Mouse (Mus musculus) kidney, adult 2 months (tissue): ENCODE measurements around the gene Esrrg. TPM values are rescaled to one million over a fixed set of nuclear protein-coding genes. Genes with fewer than 3 reads are reported as not detected.

Experiments used
- DNase-seq: peaks from one replicate; pipeline ENCODE4 v3.0.0; 2021
- H3K27ac ChIP-seq: fragments of 200-500 bp; 2 replicates; pipeline ENCODE4 v1.5.1; 2012; ENCODE audit warnings: low read depth, low read length, control low read depth, inconsistent platforms; ENCODE audit not compliant: insufficient read depth
- H3K27me3 ChIP-seq: fragments of 200-500 bp; replicated peaks from 2 replicates; pipeline ENCODE4 v1.6.1; 2012; ENCODE audit warnings: mild to moderate bottlenecking, moderate library complexity, low read length, inconsistent platforms; ENCODE audit not compliant: control insufficient read depth, insufficient read depth
- H3K36me3 ChIP-seq: fragments of 200-500 bp; 2 replicates; pipeline ENCODE4 v1.6.1; 2012; ENCODE audit warnings: mild to moderate bottlenecking, moderate library complexity, low read length, inconsistent platforms; ENCODE audit not compliant: control insufficient read depth, insufficient read depth
- H3K4me1 ChIP-seq: fragments of 200-500 bp; 2 replicates; pipeline ENCODE4 v1.6.1; 2011; ENCODE audit warnings: low read length; ENCODE audit not compliant: control insufficient read depth, insufficient read depth
- H3K4me3 ChIP-seq: fragments of 200-500 bp; 2 replicates; pipeline ENCODE4 v1.5.1; 2011; ENCODE audit warnings: mild to moderate bottlenecking, low read depth, low read length, control low read depth; ENCODE audit not compliant: insufficient read depth
- CTCF ChIP-seq: fragments of 200-500 bp; conservative IDR thresholded peaks from 2 replicates; pipeline ENCODE4 v1.5.1; 2011; ENCODE audit warnings: low read depth, mild to moderate bottlenecking, control low read depth, low read length, moderate library complexity, mixed read lengths; ENCODE audit not compliant: insufficient read depth, insufficient read length
- POLR2A ChIP-seq: fragments of 200-500 bp; IDR thresholded peaks from one replicate; pipeline ENCODE4 v1.6.1; 2011; ENCODE audit warnings: low read depth, low read length, control low read depth
- WGBS: fragments of 180-500 bp; shearing (Covaris S2); methylation state at CpG from one replicate; pipeline ENCODE4 v1.1.7; 2018; 5-methylcytosine and 5-hydroxymethylcytosine counted together
- polyA plus RNA-seq: library from polyadenylated mRNA; depleted of rRNA; stranded (reverse); fragments of >200 nt; gene quantifications from 2 replicates; pipeline ENCODE4 v1.2.3, GENCODE M21; 2012

The Esrrg gene
- polyA plus RNA-seq, 1 experiment, result 24.2 TPM

- H3K27ac ChIP-seq, result no peak overlapping the region
- H3K27me3 ChIP-seq, result no peaks in the 10 kb centered on the region
- DNase-seq, result no peak
- no peak overlapping the region for H3K4me3 ChIP-seq
- H3K36me3 ChIP-seq, result no peaks in the 10 kb centered on the region
- 82% methylated on average over 2 of the region's 2 CpGs for WGBS
- TF ChIP-seq CTCF, result no peak
- TF ChIP-seq POLR2A, result no peak
- H3K4me1 ChIP-seq, result no peaks in the 10 kb centered on the region
Measured at GRCm38 (mm10) chr1:187873770-187874169, 265.2 kb downstream of the Esrrg start.

- H3K36me3 ChIP-seq, result no peaks in the 10 kb centered on the region
- TF ChIP-seq CTCF (no peak), POLR2A (no peak)
- DNase-seq, result no peak
- 89% methylated on average over 6 of the region's 6 CpGs for WGBS
- H3K27ac ChIP-seq, result no peak overlapping the region
- H3K4me1 ChIP-seq, result no peaks in the 10 kb centered on the region
- H3K27me3 ChIP-seq, result no peaks in the 10 kb centered on the region
- H3K4me3 ChIP-seq, result no peak overlapping the region
Measured at GRCm38 (mm10) chr1:187887270-187887669, 278.7 kb downstream of the Esrrg start.

- 67% methylated on average over 8 of the region's 8 CpGs for WGBS
Measured at GRCm38 (mm10) chr1:187888142-187888541, 279.6 kb downstream of the Esrrg start.

DNA sequence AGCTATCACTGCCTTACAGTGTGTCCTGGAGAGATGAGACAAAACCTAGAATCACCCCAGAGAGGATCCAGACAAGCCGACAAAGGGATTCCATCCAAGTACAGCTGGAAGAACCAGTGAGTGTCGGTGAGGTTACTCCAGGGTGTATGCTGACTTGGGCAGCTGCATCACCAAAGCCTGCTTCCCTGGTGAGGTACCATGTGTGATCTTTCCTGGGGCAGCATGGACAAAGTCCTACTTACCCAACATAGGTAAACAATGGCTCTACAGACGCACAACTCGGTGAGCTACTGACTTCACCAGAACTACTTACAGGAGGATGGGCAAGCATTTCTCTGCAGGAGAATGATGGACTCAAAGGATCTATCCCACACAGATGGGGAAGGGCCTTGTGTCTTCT is 280.5 kb downstream of the Esrrg start:
- Histone ChIP-seq H3K36me3 (no peaks in the 10 kb centered on the region), H3K27me3 (no peaks in the 10 kb centered on the region), H3K4me1 (no peaks in the 10 kb centered on the region), H3K27ac (no peak overlapping the region), H3K4me3 (no peak overlapping the region)
- 81% methylated on average over 4 of the region's 4 CpGs for WGBS
- TF ChIP-seq CTCF, result no peak
- TF ChIP-seq POLR2A, result no peak
- no peak for DNase-seq

More at GRCm38 (mm10) chr1:187888142-187888541, 279.6 kb downstream of the Esrrg start:
- H3K4me1 ChIP-seq, result no peaks in the 10 kb centered on the region
- no peaks in the 10 kb centered on the region for H3K36me3 ChIP-seq
- no peak for DNase-seq
- no peak overlapping the region for H3K4me3 ChIP-seq
- no peak overlapping the region for H3K27ac ChIP-seq
- TF ChIP-seq CTCF (no peak), POLR2A (no peak)
- no peaks in the 10 kb centered on the region for H3K27me3 ChIP-seq

GRCm38 (mm10) chr1:187891262-187891661 is 282.7 kb downstream of the Esrrg start:
- no peak overlapping the region for H3K4me3 ChIP-seq
- no peaks in the 10 kb centered on the region for H3K27me3 ChIP-seq
- H3K27ac ChIP-seq, result no peak overlapping the region
- no peak for DNase-seq
- TF ChIP-seq CTCF (no peak), POLR2A (no peak)
- H3K4me1 ChIP-seq, result no peaks in the 10 kb centered on the region
- 75% methylated on average over 9 of the region's 9 CpGs for WGBS
- no peaks in the 10 kb centered on the region for H3K36me3 ChIP-seq

- 29% methylated on average over 1 of the region's 1 CpGs for WGBS
- Histone ChIP-seq H3K27ac (no peak overlapping the region), H3K36me3 (no peaks in the 10 kb centered on the region), H3K4me1 (no peaks in the 10 kb centered on the region), H3K27me3 (no peaks in the 10 kb centered on the region), H3K4me3 (no peak overlapping the region)
- TF ChIP-seq POLR2A, result no peak
- TF ChIP-seq CTCF, result no peak
- no peak for DNase-seq
Measured at GRCm38 (mm10) chr1:187895459-187895858, 286.9 kb downstream of the Esrrg start.

DNA sequence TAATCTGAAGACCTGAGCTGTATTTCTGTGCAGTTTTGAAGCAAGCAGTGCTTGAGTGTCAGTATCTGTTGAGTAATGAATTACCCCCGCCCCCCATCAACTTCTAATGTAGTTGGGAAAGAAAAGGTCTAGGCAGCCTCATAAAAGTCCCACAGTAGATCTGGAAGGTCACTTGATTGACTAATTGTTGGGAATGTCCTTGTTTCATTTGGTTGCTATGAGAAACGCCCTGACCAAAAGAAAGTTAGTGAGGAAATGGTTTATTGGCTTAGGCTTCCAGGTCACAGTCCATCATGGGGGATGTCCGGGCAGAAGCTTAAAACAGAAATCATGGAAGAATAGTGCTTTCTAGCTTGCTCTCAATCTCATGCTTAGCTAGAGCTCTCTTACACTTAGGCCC is 287.7 kb downstream of the Esrrg start:
- TF ChIP-seq CTCF (no peak), POLR2A (no peak)
- 58% methylated on average over 3 of the region's 3 CpGs for WGBS
- Histone ChIP-seq H3K4me3 (no peak overlapping the region), H3K36me3 (no peaks in the 10 kb centered on the region), H3K27ac (no peak overlapping the region), H3K4me1 (no peaks in the 10 kb centered on the region), H3K27me3 (no peaks in the 10 kb centered on the region)
- DNase-seq, result no peak
